Mouse (Mus musculus): ENCODE measurements at regions not wholly inside any gene's neighbourhood (a gene's known extent, or its start where the extent isn't known, plus 50 kb on each side); places are given as distances from the start of the nearest gene placed in this dataset.

- no peak for DNase-seq (ENCODE audit: low read depth)
Observed at GRCm38 (mm10) chr13:32649982-32650381, 133.8 kb downstream of the Mylk4 start.

DNA sequence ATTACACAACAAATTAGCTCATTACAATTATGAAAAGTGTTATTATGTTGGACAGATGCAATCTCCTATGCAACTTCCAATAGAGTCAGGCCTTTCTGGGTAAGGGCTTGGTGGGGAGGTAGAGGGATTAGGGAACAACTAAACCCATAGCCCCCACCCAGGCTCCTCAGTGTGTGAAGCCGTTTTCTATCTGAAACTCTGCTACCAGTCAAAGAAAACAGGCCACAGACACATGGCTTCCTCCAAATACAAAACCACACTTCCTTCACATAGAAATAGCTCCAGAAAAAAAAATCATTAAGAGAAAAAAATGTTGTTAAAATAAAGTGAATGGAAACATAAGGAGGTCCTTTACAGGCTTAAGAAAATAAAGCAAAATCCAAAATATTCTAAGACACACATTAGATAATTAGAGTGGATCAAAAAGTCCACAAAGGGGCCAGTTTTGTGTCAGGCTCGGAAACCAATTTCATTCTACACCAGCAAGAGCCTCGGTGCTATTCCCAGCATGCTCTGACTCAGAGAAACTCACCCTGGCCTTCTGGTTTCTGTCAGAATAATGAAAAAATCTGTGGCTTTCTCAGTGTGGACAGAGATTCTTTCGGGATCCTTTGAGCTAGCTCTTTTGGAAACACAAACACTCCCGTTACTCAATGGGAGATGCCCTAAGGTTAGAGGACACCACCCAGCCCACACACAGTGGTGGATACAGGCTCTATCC lies 140.6 kb downstream of the Mylk4 start:
- DNase-seq (ENCODE audit: low read depth) = peak; percentile 44

DNA sequence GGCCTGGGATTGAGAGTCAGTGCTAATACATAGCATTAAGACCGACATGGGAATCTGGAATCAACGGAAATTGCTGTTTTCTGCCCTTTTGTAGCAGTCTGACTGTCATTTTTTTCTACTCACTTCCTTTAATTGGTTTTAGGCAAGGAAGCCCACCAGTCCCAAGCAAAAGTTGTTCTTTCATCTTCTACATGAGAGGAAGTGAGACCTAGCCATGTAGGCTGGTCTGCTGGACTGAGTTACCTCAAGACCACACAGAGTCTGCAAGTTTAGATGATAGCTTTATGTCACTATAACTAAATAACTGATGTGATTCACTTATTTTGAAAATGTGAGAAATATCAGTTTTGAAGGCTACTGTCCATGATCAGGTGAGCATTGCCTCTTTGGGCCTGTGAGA lies 142.8 kb downstream of the Mylk4 start:
- DNase-seq (ENCODE audit: low read depth) = no peak

- peak; percentile 72 for DNase-seq (ENCODE audit: low read depth)
Observed at GRCm38 (mm10) chr13:32630122-32630732, 153.5 kb downstream of the Mylk4 start.

GRCm38 (mm10) chr13:32613916-32614315 lies 169.8 kb downstream of the Mylk4 start:
- DNase-seq (ENCODE audit: low read depth) = no peak

DNA sequence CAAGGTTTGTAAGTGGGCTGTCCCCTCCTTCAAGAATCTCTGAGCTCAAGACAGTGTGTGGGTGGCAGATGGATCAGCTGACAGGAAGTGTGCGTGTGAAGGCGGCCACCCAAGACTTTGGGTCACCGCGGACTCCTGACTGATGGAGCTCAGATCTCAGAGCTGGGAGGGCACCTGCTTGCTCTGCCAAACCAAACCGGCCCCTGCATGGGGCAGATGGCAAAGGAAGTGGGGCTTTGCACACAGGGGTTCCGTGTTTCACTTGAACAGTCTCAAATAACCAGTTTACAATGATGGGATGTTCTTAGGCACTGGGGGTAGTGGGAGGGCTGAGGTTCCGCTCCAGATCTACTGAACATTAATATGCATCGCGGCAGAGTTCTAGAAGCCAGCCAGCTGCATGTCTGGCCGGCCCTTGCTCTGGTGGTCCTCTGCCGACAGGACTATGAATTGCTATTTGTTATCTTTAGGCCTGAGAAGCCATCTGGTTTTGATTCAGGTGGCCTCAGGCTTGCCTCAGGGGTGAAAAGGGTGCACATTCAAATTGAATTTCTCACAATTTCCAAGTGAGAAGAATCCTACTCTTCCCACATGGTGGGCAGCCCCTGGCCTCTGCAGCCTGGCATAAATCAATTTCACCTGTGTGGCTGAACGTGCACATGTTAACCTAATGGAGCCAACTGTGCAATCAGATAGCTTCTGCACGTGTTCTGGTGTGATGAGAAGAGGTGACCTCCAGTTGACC lies 172.0 kb downstream of the Mylk4 start:
- DNase-seq (ENCODE audit: low read depth) = peak; percentile 12

GRCm38 (mm10) chr13:32610970-32611369 lies 172.8 kb downstream of the Mylk4 start:
- peak; percentile 63 for DNase-seq (ENCODE audit: low read depth)

DNA sequence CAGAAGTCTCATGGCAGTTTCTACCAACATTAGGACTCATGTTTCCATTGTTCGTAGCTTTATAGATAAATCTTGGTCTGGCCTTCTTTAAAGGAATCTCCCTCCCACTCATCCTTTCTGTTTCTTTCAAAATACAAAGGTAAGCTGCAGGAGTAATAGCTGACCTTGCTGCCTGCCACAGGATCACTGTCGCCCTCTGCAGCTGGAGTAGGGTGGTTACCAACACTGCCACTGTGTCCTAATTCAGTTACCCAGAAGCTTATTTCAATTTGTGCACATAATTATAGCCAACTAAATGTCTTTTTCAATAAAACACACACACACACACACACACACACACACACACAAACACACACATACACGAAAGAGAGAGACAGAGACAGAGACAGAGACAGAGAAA lies 175.3 kb downstream of the Mylk4 start:
- DNase-seq (ENCODE audit: low read depth) = no peak

- DNase-seq (ENCODE audit: low read depth) = peak; percentile 68
Observed at GRCm38 (mm10) chr13:32603925-32604590, 179.7 kb downstream of the Mylk4 start.

DNA sequence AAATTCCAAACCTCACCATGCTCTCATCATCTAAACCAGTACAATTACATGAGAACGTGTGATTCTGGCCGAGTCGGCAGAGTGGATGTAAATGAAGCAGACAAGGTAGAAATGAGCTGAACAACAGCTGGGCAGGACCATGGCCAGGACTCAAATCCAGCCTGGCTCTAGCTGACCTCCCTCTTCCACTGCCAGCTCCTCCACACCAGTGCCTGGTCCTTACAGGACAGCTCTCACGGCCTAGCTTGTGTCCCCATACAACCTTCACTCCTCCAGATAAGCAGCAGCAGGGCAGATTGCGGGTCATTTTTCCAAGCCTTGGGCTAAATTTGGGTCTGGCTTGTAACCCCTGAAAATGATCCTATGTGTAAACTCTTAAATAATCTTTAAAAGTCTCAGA lies 182.4 kb downstream of the Mylk4 start:
- DNase-seq (ENCODE audit: low read depth) = no peak

DNA sequence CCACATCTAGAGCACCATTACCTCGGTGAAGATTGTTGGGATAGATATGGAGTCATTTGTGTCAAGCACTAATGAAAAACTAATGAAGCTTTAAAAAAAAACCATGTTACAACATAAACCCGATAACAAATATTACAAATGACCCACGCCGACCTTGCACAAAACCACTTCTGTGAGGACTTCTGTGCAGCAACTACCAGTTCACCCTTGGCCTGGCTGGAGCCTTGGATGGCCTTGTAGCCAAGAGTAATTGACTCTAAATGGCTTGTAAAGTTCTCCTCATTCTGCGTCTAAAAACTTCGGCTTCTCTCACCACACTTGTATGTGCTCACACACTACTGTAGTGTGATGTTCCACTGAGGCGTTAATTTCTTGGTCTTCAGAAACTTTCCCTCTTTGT lies 190.1 kb downstream of the Mylk4 start:
- DNase-seq (ENCODE audit: low read depth) = no peak

DNA sequence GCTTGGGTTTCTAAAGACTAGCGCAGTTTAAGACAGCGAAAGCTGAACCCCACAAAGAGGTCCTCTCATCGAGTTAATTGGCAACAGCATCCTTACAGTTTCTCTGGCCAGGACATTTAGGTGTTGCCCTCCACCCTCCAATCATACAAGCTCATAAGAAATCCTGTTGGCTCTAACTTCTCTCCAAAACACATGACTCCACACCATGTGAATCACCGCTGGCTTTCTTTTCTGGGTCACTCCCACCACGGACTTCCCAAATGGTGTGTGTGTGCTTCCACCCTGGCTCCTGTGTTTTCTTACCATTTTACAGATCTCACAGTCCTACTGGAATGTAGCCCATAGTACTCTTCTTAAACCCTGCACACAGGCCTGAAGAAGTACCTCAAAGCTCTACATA lies 190.6 kb downstream of the Mylk4 start:
- peak; percentile 50 for DNase-seq (ENCODE audit: low read depth)

GRCm38 (mm10) chr13:32581598-32581997 lies 202.2 kb downstream of the Mylk4 start:
- DNase-seq (ENCODE audit: low read depth) = peak; percentile 42

- peak; percentile 43 for DNase-seq (ENCODE audit: low read depth)
Observed at GRCm38 (mm10) chr13:32567850-32568249, 215.9 kb downstream of the Mylk4 start.

GRCm38 (mm10) chr13:32560666-32561065 lies 222.1 kb upstream of the Gmds start:
- DNase-seq (ENCODE audit: low read depth) = no peak

- peak; percentile 70 for DNase-seq (ENCODE audit: low read depth)
Observed at GRCm38 (mm10) chr13:32556396-32556795, 217.9 kb upstream of the Gmds start.

DNA sequence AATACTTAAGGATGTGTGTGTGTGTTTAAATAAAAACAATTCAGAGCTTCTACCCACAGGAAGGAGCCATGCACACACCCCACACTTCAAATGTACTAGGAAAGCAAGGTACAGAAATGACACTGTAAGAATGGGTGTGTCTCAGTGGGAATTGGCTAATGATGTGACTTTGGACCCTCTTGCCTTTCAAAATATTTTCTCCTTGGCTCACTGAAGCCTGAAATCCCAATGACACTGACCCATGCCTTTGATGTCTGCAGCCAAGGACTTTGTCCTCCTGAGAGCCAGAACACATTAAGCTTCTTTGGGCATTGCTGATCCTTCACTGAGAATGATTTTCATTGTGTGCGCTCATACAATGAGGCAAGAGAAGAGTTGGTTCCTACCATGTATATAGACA lies 216.5 kb upstream of the Gmds start:
- DNase-seq (ENCODE audit: low read depth) = no peak

- no peak for DNase-seq (ENCODE audit: low read depth)
Observed at GRCm38 (mm10) chr13:32554601-32555000, 216.1 kb upstream of the Gmds start.

GRCm38 (mm10) chr13:32553136-32553535 lies 214.6 kb upstream of the Gmds start:
- DNase-seq (ENCODE audit: low read depth) = no peak

- DNase-seq (ENCODE audit: low read depth) = no peak
Observed at GRCm38 (mm10) chr13:32550113-32550512, 211.6 kb upstream of the Gmds start.

- no peak for DNase-seq (ENCODE audit: low read depth)
Observed at GRCm38 (mm10) chr13:32547126-32547525, 208.6 kb upstream of the Gmds start.

- no peak for DNase-seq (ENCODE audit: low read depth)
Observed at GRCm38 (mm10) chr13:32544986-32545740, 206.6 kb upstream of the Gmds start.

Measured in NIH3T3 (cell line).